Mouse (Mus musculus) G1E-ER4 (cell line): ENCODE results near the gene Nr1d1. TPM values are rescaled to one million over a fixed set of nuclear protein-coding genes. Genes with fewer than 3 reads are reported as not detected.

Source experiments
- GATA1 ChIP-seq: IDR thresholded peaks from one replicate; pipeline ENCODE4 v1.8.0; 2012; ENCODE audit warnings: low read length, inconsistent platforms
- polyA plus RNA-seq: library from polyadenylated mRNA; stranded (reverse); fragments of >175 nt; gene quantifications from 2 replicates; pipeline ENCODE4 v1.2.3, GENCODE M21; 2012

The Nr1d1 gene
- polyA plus RNA-seq, 1 experiment = 3.5 TPM

DNA sequence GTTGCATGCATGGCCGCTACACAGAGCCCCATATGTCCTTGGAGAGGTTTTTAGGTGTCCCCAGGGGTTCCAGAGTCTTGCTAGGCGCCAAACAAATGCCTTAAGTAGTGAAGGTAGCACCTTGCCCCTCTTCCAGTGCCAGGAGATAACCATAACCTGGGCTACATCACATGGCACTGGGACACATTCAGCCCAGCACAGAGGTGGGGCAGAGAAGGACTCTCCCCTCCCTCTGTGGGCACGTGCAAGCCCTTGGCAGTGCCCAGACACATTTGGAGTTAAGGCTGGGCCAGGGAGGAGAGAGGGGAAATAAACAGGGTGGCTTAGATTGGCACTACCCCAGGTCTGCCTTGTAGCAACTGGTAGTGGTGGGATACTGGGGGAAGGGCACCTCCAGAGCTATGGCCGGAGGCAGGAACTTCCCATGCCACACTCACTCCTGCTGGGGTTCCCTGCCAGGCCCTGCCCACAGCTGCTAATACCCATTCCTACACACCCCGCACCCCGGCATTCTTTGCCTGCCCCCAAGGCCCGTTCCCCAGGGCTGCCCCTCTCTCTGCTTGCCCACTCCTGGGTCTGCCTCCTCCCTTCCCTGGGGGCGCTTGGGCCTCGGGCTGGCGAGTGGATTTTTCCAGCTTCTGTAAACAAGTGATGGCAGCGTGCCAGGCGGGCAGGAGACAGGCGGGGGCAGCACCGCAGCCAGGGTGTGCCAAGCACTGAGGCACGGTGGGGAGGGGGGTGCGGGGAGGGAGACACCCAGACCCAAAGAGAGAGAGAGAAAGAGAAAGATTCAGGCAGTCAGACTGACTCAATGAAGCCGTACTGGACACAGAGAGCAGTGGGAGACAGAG, 24.6 kb downstream of the Nr1d1 start:
- TF ChIP-seq GATA1 = no peak

DNA sequence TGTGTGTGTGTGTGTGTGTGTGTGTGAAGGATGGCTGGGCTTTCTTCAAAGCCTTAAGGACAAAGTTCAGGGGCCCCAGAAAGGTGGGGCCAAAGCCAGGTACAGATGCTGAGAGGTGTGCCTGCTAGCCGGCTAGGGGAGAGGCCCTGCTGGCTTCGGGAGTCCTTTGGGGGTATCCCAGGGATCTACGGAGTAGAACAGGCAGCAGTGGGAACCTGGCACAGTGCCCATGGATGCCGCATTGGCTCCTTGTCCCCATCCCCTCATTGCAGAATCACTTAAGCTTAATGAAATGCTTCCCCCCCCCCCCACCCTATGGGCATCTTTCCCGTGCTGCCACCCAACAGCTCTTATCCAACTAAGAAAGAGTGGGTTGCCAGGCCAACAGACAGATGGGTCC, 25.4 kb downstream of the Nr1d1 start:
- no peak for TF ChIP-seq GATA1

DNA sequence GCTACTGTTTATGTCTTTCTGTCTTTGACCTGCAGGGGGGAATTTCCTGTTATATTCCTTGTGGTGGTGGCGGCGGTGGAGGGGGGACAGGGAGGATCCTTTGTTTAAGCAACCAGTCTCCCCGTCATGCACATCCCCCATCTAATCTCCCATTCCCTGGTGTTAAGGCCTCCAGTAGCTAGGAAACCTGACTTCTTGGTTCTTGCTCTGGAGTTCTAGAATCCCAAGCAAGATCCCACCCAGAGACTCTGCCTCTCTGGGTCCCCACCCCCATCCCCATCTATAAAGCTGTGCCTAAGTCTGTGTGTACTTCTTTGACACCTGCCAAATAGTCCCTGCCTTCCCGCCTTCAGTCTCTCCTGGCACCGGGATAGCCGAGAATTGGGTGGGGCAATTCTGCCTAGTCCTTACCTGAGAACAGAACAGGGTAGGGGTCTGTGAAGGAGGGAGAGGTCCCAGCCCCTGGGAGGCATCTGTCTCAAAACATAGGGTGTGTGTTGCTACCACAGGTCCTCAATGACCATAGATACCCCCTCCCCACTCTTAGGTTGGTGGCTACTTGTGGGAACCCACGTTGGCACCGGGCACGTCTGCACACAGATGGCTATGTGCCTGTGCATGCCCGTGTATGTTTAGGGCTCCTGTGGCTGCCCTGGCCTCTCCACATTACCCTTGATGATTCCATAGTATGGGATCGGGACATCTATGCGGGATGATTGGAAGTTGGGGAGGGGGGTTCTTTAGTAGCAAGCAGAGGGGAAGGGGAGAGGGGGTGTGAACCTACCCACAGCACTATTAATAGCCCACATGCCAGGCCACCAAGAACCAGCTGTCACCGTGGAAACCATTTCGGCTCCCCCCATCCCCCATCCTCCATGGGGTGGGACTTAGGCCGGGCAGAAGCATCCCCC, 26.4 kb downstream of the Nr1d1 start:
- TF ChIP-seq GATA1 = no peak

DNA sequence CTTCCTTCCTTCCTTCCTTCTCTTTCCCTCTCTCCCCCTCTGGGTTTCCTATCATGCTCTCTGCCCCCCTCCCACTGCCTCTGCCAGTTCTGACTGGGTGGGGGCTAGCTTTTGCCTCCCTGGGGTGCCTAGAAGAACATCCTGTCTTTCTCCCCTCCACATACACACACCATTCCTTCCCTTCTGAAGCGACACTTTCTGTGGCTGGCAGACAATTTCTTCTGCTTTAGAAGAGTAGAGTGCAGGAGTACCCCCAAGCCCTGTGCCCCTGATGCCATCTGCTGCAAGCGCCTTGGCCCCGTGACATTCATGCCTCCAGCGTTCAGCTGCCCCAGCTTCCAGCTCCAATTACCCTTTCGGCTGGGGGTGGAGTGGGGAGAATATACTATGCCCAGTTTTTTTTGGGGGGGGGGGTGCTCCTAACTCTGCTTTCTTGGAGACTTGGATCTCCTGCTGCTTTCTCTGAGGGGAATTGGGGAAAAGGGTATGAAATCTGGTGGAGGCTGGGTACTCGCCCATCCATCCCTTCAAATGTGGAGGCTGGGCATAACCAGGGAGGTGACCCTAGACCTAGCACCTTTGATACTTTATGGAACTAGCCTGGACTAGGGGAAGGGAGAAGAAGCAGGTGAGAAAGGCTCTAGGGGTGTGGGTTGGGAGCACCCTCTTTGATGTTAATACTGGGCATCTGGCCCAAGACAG, 27.2 kb downstream of the Nr1d1 start:
- TF ChIP-seq GATA1 = no peak

GRCm38 (mm10) chr11:98746855-98747693, 28.1 kb downstream of the Nr1d1 start:
- TF ChIP-seq GATA1 = no peak

DNA sequence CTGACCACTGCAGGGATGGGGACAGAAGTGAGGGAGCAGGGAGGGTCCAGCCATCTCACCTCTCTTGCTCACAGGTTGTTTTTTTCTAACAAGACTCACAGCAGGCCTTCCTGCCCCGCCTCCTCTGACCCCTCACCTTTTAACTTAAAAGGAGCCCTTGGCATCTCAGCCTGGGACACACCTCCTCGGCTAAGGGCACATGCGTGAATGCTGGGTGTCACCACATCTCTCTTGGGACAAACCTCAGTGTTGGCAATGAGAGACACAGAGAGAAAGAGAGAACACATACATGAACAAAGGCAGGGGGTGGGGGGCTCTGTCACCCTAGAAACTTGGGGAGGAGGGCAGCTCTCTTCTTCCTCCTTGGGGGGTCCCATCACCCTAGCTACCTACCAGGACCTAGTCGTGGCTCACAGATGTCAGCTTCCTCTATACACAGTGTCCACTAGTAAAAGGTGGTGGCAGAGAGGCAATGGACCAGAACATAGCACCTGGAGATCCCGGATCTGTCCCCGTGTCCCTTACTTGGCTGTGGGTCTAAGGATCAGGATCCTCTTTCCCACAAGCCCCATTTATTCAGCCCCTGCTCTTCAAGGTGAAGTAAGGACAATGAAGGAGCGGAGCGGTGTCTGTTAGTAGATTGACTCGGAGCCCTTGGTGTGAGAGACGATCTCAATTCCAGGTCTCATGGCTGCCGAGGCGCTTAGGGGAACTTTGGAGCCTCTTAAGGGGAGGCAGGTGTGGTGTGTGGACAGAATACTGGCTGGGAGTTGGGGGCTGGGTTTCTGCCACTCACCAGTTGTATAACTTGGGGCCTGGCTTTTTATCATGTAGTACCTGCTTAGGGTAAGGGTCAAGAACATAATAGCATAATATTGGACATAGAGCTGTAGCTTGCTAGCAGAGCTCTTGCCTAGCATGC, 28.9 kb downstream of the Nr1d1 start:
- no peak for TF ChIP-seq GATA1

- no peak for TF ChIP-seq GATA1
Measured at GRCm38 (mm10) chr11:98744456-98745019, 30.6 kb downstream of the Nr1d1 start.

GRCm38 (mm10) chr11:98743655-98744345, 31.3 kb downstream of the Nr1d1 start:
- TF ChIP-seq GATA1 = no peak

DNA sequence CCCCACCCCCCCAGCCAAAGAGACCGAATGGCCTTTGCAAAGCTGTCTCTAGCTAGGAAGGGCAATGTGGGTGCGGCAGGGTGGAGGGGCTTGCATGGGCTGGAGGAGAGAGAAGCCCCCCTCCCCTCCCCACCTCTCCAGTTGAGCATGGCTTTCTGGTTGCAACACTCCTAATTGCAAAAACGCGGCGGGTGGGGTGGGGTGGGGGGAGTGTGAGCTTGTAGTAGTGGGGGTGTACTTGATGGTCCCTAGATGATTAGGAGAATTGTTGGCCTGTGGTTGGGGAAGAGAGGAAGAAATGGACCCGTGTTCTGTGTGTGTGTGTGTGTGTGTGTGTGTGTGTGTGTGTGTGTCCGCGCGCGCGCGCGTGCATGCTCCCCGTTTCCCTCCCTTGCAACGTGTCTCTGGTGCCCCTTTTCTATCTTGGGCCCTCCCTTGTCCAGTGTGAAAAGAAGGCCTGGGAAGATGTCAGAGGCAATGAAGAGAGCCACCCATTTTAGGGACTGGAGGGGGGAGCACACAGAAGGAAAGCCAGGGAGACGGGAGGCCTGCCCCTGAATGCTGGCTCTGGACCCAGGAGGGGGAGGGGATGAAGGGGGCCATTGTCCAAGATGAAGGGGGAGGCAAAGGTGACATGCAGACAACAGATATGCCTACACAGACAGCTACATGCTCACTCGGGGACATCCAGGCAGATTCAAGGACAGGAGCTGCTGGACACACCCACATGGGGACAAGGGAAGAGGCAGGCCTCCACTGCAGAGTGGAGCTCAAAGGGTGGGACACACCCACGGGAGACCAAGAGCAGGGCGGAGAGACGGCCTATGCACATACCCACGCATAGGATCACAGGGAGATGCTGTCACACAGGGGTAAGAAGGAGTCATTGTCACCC, 32.5 kb downstream of the Nr1d1 start:
- no peak for TF ChIP-seq GATA1

- no peak for TF ChIP-seq GATA1
Measured at GRCm38 (mm10) chr11:98741622-98742396, 33.3 kb downstream of the Nr1d1 start.

DNA sequence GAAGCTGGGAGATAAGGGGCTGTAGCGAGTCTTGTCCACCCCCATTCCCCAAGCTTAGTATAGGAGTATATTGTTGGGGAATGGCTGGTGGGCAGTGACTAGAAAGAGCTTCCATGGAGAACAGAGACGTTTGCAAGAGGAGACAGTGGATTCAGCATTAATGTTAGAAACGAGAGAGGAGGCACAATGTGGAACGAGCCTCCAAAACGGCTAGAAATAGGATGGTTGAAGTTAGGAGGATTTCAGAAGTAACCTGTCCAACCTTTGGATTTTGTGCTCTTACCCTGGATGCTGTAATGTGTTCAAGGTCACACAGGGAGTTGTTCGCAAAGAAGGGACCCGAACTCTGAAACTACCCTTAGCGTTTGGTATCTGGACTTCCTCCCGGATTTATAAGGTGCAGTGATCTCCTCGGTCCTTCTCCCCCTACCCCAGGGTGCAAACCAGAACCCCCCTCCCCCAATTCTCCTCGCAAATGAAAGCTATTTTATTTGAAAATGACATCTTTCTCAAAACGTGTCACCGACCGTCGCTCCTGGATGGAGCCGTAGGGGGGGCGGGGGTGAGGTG, 34.0 kb downstream of the Nr1d1 start:
- no peak for TF ChIP-seq GATA1
